Mouse (Mus musculus): ENCODE data around the gene Fndc11. TPM values are rescaled to one million over a fixed set of nuclear protein-coding genes. Genes with fewer than 3 reads are reported as not detected.

Fndc11 gene
- total RNA-seq (2014; rRNA removed) = 2.2 and 2.8 TPM in 2 replicates
- polyA plus RNA-seq (2015; fragmentation: Nextera tagmentation; extraction: Ambion mirVana) = 0.25 and 0.52 TPM in 2 replicates

DNA sequence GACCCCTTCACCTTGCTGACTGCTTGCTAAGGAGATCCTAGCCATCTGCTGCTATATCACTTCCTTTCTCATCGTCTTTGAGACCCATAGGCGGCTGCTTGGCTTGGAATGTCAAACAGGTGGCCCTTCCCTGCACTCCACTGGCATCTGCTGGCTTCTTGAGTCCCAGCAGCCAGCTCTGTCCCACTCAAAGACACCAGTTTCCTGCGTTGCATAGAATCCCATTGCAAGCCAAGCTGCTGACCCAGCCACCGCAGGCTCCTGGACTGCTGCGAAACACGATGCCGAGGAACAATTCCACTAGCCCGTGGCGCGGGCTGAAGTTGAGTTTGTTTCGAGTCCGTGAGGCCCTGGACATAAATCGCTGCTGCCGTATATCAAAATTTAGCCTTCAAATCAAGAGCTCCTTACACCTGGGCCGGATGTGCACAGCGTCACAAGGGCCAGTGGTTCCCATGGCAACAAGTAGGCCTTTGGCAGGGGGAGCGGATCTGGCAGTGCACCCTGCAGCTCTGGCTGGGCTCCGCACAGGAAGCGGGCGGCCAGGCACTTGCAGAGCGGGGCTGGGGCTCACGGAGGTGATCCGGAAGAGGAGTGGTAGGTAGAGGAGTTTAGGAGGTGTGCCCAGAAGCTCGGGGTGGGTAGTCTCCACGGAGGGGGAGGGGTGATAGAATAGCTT is at the start of gene Fndc11:
Gene Fndc11, plus strand, starts transcription at position 476 of the 679 bp plus-strand sequence.
- H3K36me3 ChIP-seq (ENCODE audit: insufficient read depth, low read length) = no peaks in the 10 kb centered on the region
- TF ChIP-seq CTCF (IDR thresholded peaks at IDR 0.05; ENCODE audit: low read depth) = peak; percentile 53
- ATAC-seq (peak; percentile 95), DNase-seq (ENCODE audit: low spot score) (peak; percentile 82)
- no peaks in the 10 kb centered on the region for H3K27me3 ChIP-seq (ENCODE audit: insufficient read depth, low read length)
- peak within 1 kb of the TSS; percentile 1; the same call in 1 of the 2 replicates for H3K9ac ChIP-seq (replicated peaks; ENCODE audit: low read length)
- H3K4me3 ChIP-seq (ENCODE audit: low read length) = peak within 1 kb of the TSS; percentile 28
- peak within 1 kb of the TSS; percentile 59 for H3K4me2 ChIP-seq (ENCODE audit: low read depth, low read length)
- H3K27ac ChIP-seq = 0 out of 2 replicates have a peak within 1 kb of the TSS, but pooled peaks have one; percentile 22
- peaks cover 12% of the 10 kb centered on the region for H3K4me1 ChIP-seq (ENCODE audit: insufficient read depth, low read length)
- H3K9me3 ChIP-seq (ENCODE audit: low read length) = no peaks in the 10 kb centered on the region
- 3% methylated on average over 25 of the region's 25 CpGs for WGBS

DNA sequence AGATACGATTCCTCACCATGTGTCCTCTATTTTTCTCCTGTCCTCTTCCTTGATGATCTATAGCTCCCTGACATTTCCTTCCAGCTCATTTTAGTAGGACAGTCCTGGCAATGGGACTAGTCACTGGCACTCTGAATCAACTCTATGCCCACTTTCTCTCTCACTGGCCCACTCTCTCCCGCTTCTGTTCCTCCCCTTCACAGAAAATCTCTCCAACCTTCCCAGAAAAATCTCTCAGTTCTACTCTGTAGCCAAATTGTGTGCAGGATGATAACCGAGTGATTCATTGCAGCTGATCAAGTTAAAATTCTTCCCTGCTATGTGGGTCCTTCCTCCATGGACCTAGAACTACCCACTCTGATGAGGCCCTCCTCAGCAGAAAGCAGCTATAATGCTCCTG is 45.2 kb upstream of the Fndc11 start:
- ATAC-seq = no peak
- no peak overlapping the region for H3K4me2 ChIP-seq (ENCODE audit: low read depth, low read length)
- DNase-seq (ENCODE audit: low spot score) = no peak
- no peaks in the 10 kb centered on the region for H3K9me3 ChIP-seq (ENCODE audit: low read length)
- H3K36me3 ChIP-seq (ENCODE audit: insufficient read depth, low read length) = no peaks in the 10 kb centered on the region
- no peak overlapping the region for H3K9ac ChIP-seq (replicated peaks; ENCODE audit: low read length)
- H3K4me3 ChIP-seq (ENCODE audit: low read length) = no peak overlapping the region
- WGBS = 89% methylated on average over 3 of the region's 3 CpGs
- no peak for TF ChIP-seq CTCF (IDR thresholded peaks at IDR 0.05; ENCODE audit: low read depth)
- no peaks in the 10 kb centered on the region for H3K4me1 ChIP-seq (ENCODE audit: insufficient read depth, low read length)
- H3K27ac ChIP-seq = no peak overlapping the region
- no peaks in the 10 kb centered on the region for H3K27me3 ChIP-seq (ENCODE audit: insufficient read depth, low read length)

DNA sequence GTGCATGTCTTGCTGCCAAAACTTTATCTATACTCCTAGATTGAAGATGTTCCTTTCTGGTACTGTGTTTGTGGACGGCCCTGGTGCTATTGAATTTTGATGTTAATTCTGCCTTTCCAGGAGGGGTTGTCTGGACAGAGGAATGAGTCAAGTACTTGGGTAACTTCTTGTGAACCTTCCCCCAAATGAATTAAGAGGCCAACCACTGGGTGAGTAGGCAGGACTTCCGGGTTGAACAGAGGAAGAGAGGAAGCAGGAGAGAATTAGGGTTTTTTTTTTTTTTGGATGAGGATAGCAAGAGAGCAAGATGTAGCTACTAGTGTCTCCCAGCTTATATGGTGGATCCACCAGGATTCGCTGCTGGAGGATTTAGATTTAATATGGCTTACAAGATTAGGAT is 41.8 kb upstream of the Fndc11 start:
- TF ChIP-seq CTCF (IDR thresholded peaks at IDR 0.05; ENCODE audit: low read depth) = no peak
- Histone ChIP-seq H3K4me2 (ENCODE audit: low read depth, low read length) (no peak overlapping the region), H3K4me1 (ENCODE audit: insufficient read depth, low read length) (no peaks in the 10 kb centered on the region), H3K36me3 (ENCODE audit: insufficient read depth, low read length) (no peaks in the 10 kb centered on the region), H3K9ac (replicated peaks; ENCODE audit: low read length) (no peak overlapping the region), H3K9me3 (ENCODE audit: low read length) (no peaks in the 10 kb centered on the region), H3K27ac (no peak overlapping the region), H3K4me3 (ENCODE audit: low read length) (no peak overlapping the region), H3K27me3 (ENCODE audit: insufficient read depth, low read length) (no peaks in the 10 kb centered on the region)
- ATAC-seq (no peak), DNase-seq (ENCODE audit: low spot score) (no peak)
- WGBS = 81% methylated on average over 3 of the region's 3 CpGs

DNA sequence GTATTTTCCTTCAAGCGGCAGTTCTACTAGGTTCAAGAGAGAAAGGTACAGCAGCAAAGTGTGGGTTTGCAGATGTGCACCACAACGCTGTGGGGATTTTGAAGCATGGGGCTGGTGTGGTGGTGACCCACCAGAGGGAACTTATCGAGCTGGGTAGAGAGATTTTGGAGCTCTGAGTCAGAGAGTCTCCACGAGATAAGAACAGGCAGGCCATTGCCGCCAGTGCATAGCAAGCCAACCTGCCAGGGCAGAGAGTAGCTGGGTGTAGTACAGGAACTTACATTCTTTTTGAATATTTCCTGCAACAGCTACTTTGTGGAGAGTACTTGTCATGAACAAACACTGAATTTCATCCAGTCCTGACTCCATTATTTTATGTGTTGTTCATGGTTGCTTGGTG is 41.3 kb upstream of the Fndc11 start:
- Histone ChIP-seq H3K4me1 (ENCODE audit: insufficient read depth, low read length) (no peaks in the 10 kb centered on the region), H3K9ac (replicated peaks; ENCODE audit: low read length) (no peak overlapping the region), H3K27ac (no peak overlapping the region), H3K27me3 (ENCODE audit: insufficient read depth, low read length) (no peaks in the 10 kb centered on the region), H3K36me3 (ENCODE audit: insufficient read depth, low read length) (no peaks in the 10 kb centered on the region), H3K4me3 (ENCODE audit: low read length) (no peak overlapping the region), H3K9me3 (ENCODE audit: low read length) (no peaks in the 10 kb centered on the region), H3K4me2 (ENCODE audit: low read depth, low read length) (no peak overlapping the region)
- no peak for DNase-seq (ENCODE audit: low spot score)
- ATAC-seq = no peak
- 89% methylated on average over 5 of the region's 5 CpGs for WGBS
- no peak for TF ChIP-seq CTCF (IDR thresholded peaks at IDR 0.05; ENCODE audit: low read depth)

DNA sequence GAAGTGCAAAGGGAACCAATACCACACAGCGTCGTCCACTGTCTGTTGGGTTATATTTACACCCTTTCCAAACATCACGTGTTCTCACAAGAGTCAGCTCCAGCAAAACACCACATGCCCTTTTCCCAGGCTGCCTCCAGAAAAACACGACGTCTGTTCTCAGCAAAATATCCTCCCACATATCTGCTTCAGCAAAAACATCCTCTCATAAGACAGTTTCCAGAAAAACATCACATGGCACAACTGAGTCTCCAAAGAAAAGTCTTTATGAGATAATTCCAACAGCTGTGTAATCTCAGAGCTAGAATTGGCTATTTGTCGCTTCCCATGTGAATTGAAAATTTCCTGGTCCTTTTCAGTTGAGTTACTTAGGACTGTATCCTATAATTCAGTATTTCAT is 38.9 kb upstream of the Fndc11 start:
- Histone ChIP-seq H3K9ac (replicated peaks; ENCODE audit: low read length) (no peak overlapping the region), H3K4me1 (ENCODE audit: insufficient read depth, low read length) (no peaks in the 10 kb centered on the region), H3K9me3 (ENCODE audit: low read length) (no peaks in the 10 kb centered on the region), H3K27ac (no peak overlapping the region), H3K27me3 (ENCODE audit: insufficient read depth, low read length) (no peaks in the 10 kb centered on the region), H3K4me3 (ENCODE audit: low read length) (no peak overlapping the region), H3K36me3 (ENCODE audit: insufficient read depth, low read length) (no peaks in the 10 kb centered on the region), H3K4me2 (ENCODE audit: low read depth, low read length) (no peak overlapping the region)
- 83% methylated on average over 6 of the region's 6 CpGs for WGBS
- ATAC-seq = no peak
- TF ChIP-seq CTCF (IDR thresholded peaks at IDR 0.05; ENCODE audit: low read depth) = no peak
- no peak for DNase-seq (ENCODE audit: low spot score)

DNA sequence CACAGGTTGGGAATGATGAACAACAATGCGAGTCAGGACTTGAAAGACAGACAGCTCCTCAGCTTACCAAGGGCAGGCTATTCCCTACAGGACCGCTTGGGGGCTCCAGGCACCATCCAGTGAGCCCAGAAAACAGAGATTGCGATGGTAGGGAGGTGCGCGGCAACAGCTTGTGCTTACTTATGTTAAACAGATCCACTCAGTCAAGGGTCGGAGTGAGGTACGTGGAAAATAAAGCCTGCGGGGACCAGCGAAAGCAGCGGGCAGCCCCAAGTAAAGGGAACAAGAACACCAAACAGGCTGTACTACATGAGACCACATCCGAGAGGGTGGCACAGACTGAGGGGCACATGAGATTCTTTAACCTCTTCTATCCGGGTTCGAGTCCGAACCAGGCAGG is 33.2 kb upstream of the Fndc11 start:
- Histone ChIP-seq H3K36me3 (ENCODE audit: insufficient read depth, low read length) (no peaks in the 10 kb centered on the region), H3K9me3 (ENCODE audit: low read length) (no peaks in the 10 kb centered on the region), H3K4me1 (ENCODE audit: insufficient read depth, low read length) (0 out of 2 replicates have a peak, but pooled peaks cover 2% of the 10 kb centered on the region), H3K4me2 (ENCODE audit: low read depth, low read length) (peak overlapping the region; percentile 64), H3K27ac (peak overlapping the region; percentile 98), H3K4me3 (ENCODE audit: low read length) (peak overlapping the region; percentile 70), H3K27me3 (ENCODE audit: insufficient read depth, low read length) (no peaks in the 10 kb centered on the region), H3K9ac (replicated peaks; ENCODE audit: low read length) (peak overlapping the region; percentile 91)
- DNase-seq (ENCODE audit: low spot score) (peak; percentile 93), ATAC-seq (peak; percentile 81)
- WGBS = under 1% methylated on average over 14 of the region's 14 CpGs
- peak; percentile 98 for TF ChIP-seq CTCF (IDR thresholded peaks at IDR 0.05; ENCODE audit: low read depth)

All from hindbrain, postnatal 0 days (tissue).